ENCODE assay signal across 20 mouse cellular contexts in genomic region chr2:103991303-103991702, GRCm38 (mm10). TPM values are rescaled to one million over a fixed set of nuclear protein-coding genes. Genes with fewer than 3 reads are reported as not detected.
DNase-seq lines count a peak whose midpoint lies in the region; ATAC-seq and TF ChIP-seq lines count a peak whose summit lies in the region.
"Had no signal": no experiment of that assay in that cellular context is flagged by ENCODE, and none has a peak within 500 bp of the region (broad histone marks: within the 10 kb centered on the region; RNA-seq: fewer than 3 reads in every experiment).

No protein-coding gene starts in this region.

- no peaks in the 10 kb centered on the region for H3K9me3 ChIP-seq in kidney, postnatal 0 days (replicated peaks; ENCODE audit: low read length)
- H3K9me3 ChIP-seq in midbrain, postnatal 0 days (ENCODE audit: low read length), result no peaks in the 10 kb centered on the region
- H3K9me3 ChIP-seq in midbrain, embryonic 15.5 days, result no peaks in the 10 kb centered on the region
- H3K9me3 ChIP-seq: hindbrain, embryonic 12.5 days; limb, embryonic 13.5 days; neural tube, embryonic 13.5 days had no signal

- TF ChIP-seq CTCF in kidney, postnatal 0 days (IDR thresholded peaks at IDR 0.05; ENCODE audit: low read depth), result 0 out of 2 replicates have a peak, but pooled peaks have one; percentile 12
- peak; percentile 35 for TF ChIP-seq CTCF in midbrain, postnatal 0 days (IDR thresholded peaks at IDR 0.05)

- H3K9ac ChIP-seq in kidney, postnatal 0 days (ENCODE audit: low read depth, low read length), result no peak overlapping the region
- no peak overlapping the region for H3K9ac ChIP-seq in midbrain, postnatal 0 days (replicated peaks; ENCODE audit: low read length, poor library complexity, severe bottlenecking)
- no peak overlapping the region for H3K9ac ChIP-seq in midbrain, embryonic 15.5 days
- H3K9ac ChIP-seq: hindbrain, embryonic 12.5 days; limb, embryonic 13.5 days; neural tube, embryonic 13.5 days had no signal

- H3K27me3 ChIP-seq in kidney, postnatal 0 days (ENCODE audit: insufficient read depth, low read length), result no peaks in the 10 kb centered on the region
- no peaks in the 10 kb centered on the region for H3K27me3 ChIP-seq in midbrain, postnatal 0 days (ENCODE audit: insufficient read depth, low read length)
- no peaks in the 10 kb centered on the region for H3K27me3 ChIP-seq in midbrain, embryonic 15.5 days (replicated peaks)
- H3K27me3 ChIP-seq: hindbrain, embryonic 12.5 days; neural tube, embryonic 13.5 days had no signal

- no peak for DNase-seq in kidney, postnatal 0 days (ENCODE audit: low spot score)
- no peak for DNase-seq in kidney, adult 9 months
- no peak for DNase-seq in midbrain, postnatal 0 days (ENCODE audit: low spot score)
- DNase-seq in ZHBTc4 (ENCODE audit: low read depth, low spot score), result peak; percentile 49
- DNase-seq in MN1 (ENCODE audit: low spot score), result no peak
- DNase-seq: cerebellum, postnatal 14 days; heart, adult 18-20 months; kidney, postnatal 25 days; right cerebral cortex, postnatal 14 days had no signal

- H3K36me3 ChIP-seq in kidney, postnatal 0 days (ENCODE audit: insufficient read depth, low read length), result no peaks in the 10 kb centered on the region
- no peaks in the 10 kb centered on the region for H3K36me3 ChIP-seq in midbrain, postnatal 0 days (ENCODE audit: insufficient read depth, low read length)
- no peaks in the 10 kb centered on the region for H3K36me3 ChIP-seq in midbrain, embryonic 15.5 days (replicated peaks)
- H3K36me3 ChIP-seq: hindbrain, embryonic 12.5 days; limb, embryonic 13.5 days; neural tube, embryonic 13.5 days had no signal

- no peak overlapping the region for H3K27ac ChIP-seq in kidney, postnatal 0 days
- no peak overlapping the region for H3K27ac ChIP-seq in midbrain, postnatal 0 days (ENCODE audit: low read depth, low read length)
- no peak overlapping the region for H3K27ac ChIP-seq in midbrain, embryonic 15.5 days
- H3K27ac ChIP-seq: hindbrain, embryonic 12.5 days; limb, embryonic 13.5 days had no signal

- H3K4me1 ChIP-seq in kidney, postnatal 0 days (replicated peaks; ENCODE audit: insufficient read depth, low read length), result no peaks in the 10 kb centered on the region
- 0 out of 2 replicates have a peak, but pooled peaks cover 3% of the 10 kb centered on the region for H3K4me1 ChIP-seq in midbrain, postnatal 0 days (ENCODE audit: insufficient read depth, low read length)
- peaks cover 14% of the 10 kb centered on the region for H3K4me1 ChIP-seq in midbrain, embryonic 15.5 days

- H3K4me3 ChIP-seq in kidney, postnatal 0 days (replicated peaks; ENCODE audit: low read depth, low read length), result no peak overlapping the region
- no peak overlapping the region for H3K4me3 ChIP-seq in midbrain, postnatal 0 days (ENCODE audit: low read depth, low read length)
- no peak overlapping the region for H3K4me3 ChIP-seq in midbrain, embryonic 15.5 days
- H3K4me3 ChIP-seq: hindbrain, embryonic 12.5 days; limb, embryonic 13.5 days; neural tube, embryonic 13.5 days had no signal

- ATAC-seq in kidney, postnatal 0 days (replicated peaks; ENCODE audit: low FRiP score, low read depth), result no peak
- ATAC-seq in midbrain, postnatal 0 days (ENCODE audit: low FRiP score), result no peak
- ATAC-seq in midbrain, embryonic 15.5 days (replicated peaks), result no peak
- no peak for ATAC-seq in frontal cortex, adult (ENCODE audit: low TSS enrichment)
- ATAC-seq: CD4-positive, CD25-positive, alpha-beta regulatory T cell, adult 4 months; forebrain, embryonic 14.5 days; intestine, embryonic 16.5 days had no signal

- no peak overlapping the region for H3K4me2 ChIP-seq in kidney, postnatal 0 days (ENCODE audit: low read length)
- no peak overlapping the region for H3K4me2 ChIP-seq in midbrain, postnatal 0 days (ENCODE audit: low read depth, low read length, poor library complexity, severe bottlenecking)
- no peak overlapping the region for H3K4me2 ChIP-seq in midbrain, embryonic 15.5 days
- H3K4me2 ChIP-seq: hindbrain, embryonic 12.5 days; limb, embryonic 13.5 days had no signal

RNA-seq across cellular contexts. Expression of gene Lmo2, which starts 33.5 kb away (rescaled TPM):
- polyA plus RNA-seq in kidney, postnatal 0 days (2015; fragmentation: Nextera tagmentation; extraction: Ambion mirVana), result 34.1 and 43.7 TPM in 2 replicates
- 16.1 and 22.2 TPM in 2 replicates for total RNA-seq in midbrain, postnatal 0 days (2014; rRNA removed)
- polyA plus RNA-seq in midbrain, postnatal 0 days (2015; fragmentation: Nextera tagmentation; extraction: Ambion mirVana), result 22.9 and 23.4 TPM in 2 replicates
- polyA plus RNA-seq in midbrain, embryonic 15.5 days (2015; fragmentation: Nextera tagmentation; extraction: Ambion mirVana), result 32.0 and 33.6 TPM in 2 replicates

RNA-seq across cellular contexts. Expression of gene Fbxo3, which starts 36.2 kb away (rescaled TPM):
- 49.0 and 51.5 TPM in 2 replicates for polyA plus RNA-seq in kidney, postnatal 0 days (2015; fragmentation: Nextera tagmentation; extraction: Ambion mirVana)
- total RNA-seq in midbrain, postnatal 0 days (2014; rRNA removed), result 73.2 and 87.3 TPM in 2 replicates
- polyA plus RNA-seq in midbrain, postnatal 0 days (2015; fragmentation: Nextera tagmentation; extraction: Ambion mirVana), result 69.3 and 71.7 TPM in 2 replicates
- polyA plus RNA-seq in midbrain, embryonic 15.5 days (2015; fragmentation: Nextera tagmentation; extraction: Ambion mirVana), result 73.4 and 76.2 TPM in 2 replicates

RNA-seq across cellular contexts. Expression of gene 4931422A03Rik, which starts 36.9 kb away (rescaled TPM):
- 1.3 and 1.4 TPM in 2 replicates for polyA plus RNA-seq in kidney, postnatal 0 days (2015; fragmentation: Nextera tagmentation; extraction: Ambion mirVana)
- not detected in 2 replicates for total RNA-seq in midbrain, postnatal 0 days (2014; rRNA removed)
- 2.2 and 2.8 TPM in 2 replicates for polyA plus RNA-seq in midbrain, postnatal 0 days (2015; fragmentation: Nextera tagmentation; extraction: Ambion mirVana)
- polyA plus RNA-seq in midbrain, embryonic 15.5 days (2015; fragmentation: Nextera tagmentation; extraction: Ambion mirVana), result 3.7 and 3.8 TPM in 2 replicates
- total RNA-seq: gastrocnemius, adult 18-20 months; heart, adult 18-20 months; layer of hippocampus, postnatal 10 days; left cerebral cortex, postnatal 10 days had no signal
